18 mouse cellular contexts compared by ENCODE assay signal in the genomic region with DNA sequence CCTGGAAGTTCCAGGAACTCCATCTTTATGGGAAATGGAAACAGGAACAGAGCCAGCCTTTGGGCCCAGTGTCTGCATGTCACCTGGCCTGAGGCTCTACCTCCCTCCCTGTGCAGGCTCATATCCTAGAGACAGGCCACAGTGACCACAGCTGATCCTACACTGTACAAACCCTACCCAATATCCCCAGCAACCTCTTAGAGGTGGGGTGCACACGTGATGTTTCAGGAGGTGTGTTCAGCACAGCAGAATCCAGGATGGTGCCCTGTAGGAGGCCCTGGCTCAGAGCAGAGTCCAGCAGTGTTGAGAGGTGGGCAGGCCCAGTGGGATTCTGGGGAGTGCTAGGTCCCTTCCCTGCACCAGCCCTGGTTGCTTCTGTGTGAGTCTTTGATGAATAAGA. TPM values are rescaled to one million over a fixed set of nuclear protein-coding genes. Genes with fewer than 3 reads are reported as not detected.
DNase-seq lines count a peak whose midpoint lies in the region; ATAC-seq lines count a peak whose summit lies in the region.
"Had no signal": no experiment of that assay in that cellular context is flagged by ENCODE, and none has a peak within 500 bp of the region (broad histone marks: within the 10 kb centered on the region; RNA-seq: fewer than 3 reads in every experiment).

No protein-coding gene starts in this region.

- DNase-seq in cerebellum, adult 11 months = no peak
- DNase-seq in cerebellum, adult 9-10 months = peak; percentile 77
- no peak for DNase-seq in cerebellum, postnatal 4 days (ENCODE audit: low spot score in 2 of 2)
- DNase-seq in cerebellum, adult 9-11 months = peak; percentile 80
- no peak for DNase-seq in left cerebral cortex, adult 8-10 months (ENCODE audit: low spot score in 2 of 2)
- DNase-seq: adrenal gland, postnatal 10 days; adrenal gland, postnatal 36 days; embryo, embryonic 11 days; forebrain, postnatal 0 days; gastrocnemius, adult 2 months; gastrocnemius, postnatal 14 days; heart, adult 11 months; kidney, adult 2 months had no signal

- ATAC-seq in cerebellum, adult (ENCODE audit: insufficient number of reproducible peaks, low FRiP score, low TSS enrichment) = 0 out of 2 replicates have a peak, but pooled peaks have one; percentile 3
- ATAC-seq: forebrain, embryonic 14.5 days; forebrain, postnatal 0 days; intestine, postnatal 0 days; Patski had no signal

RNA-seq across cellular contexts. Expression of a gene that starts 4.0 kb away (rescaled TPM):
- total RNA-seq in left cerebral cortex, adult 8-10 months (2022) = 100 to 1,000 TPM; 100 to 120 (median 105) TPM
- total RNA-seq: gastrocnemius, adult 2 months; hematopoietic stem cell, adult 5-6 weeks had no signal

RNA-seq across cellular contexts. Expression of a gene that starts 33.5 kb away (rescaled TPM):
- total RNA-seq in left cerebral cortex, adult 8-10 months (2022) = 10 to 100 TPM; 27.2 to 45.1 (median 31.8) TPM

Comparison
In these comparisons a context has a peak if more than half of its experiments do, and no peak if none do; other contexts are left out.
1. DNase-seq: peak in cerebellum, adult 9-10 months (single experiment) and cerebellum, adult 9-11 months (single experiment); none in cerebellum, adult 11 months (single experiment), cerebellum, postnatal 4 days (0 of 2) and left cerebral cortex, adult 8-10 months (0 of 2).